Mouse (Mus musculus) embryonic fibroblast, embryonic 13.5 days (primary cell): ENCODE results near the gene Kpna2.

Experiments used
- CTCF ChIP-seq: IDR thresholded peaks from 2 replicates; pipeline ENCODE4 v1.5.1; 2011; ENCODE audit warnings: mild to moderate bottlenecking, control low read depth, low read length, moderate library complexity, borderline replicate concordance; ENCODE audit not compliant: insufficient read depth
- POLR2A ChIP-seq: IDR thresholded peaks from 2 replicates; pipeline ENCODE4 v1.6.1; 2011; ENCODE audit warnings: low read depth, mild to moderate bottlenecking, control low read depth, low read length, moderate library complexity

DNA sequence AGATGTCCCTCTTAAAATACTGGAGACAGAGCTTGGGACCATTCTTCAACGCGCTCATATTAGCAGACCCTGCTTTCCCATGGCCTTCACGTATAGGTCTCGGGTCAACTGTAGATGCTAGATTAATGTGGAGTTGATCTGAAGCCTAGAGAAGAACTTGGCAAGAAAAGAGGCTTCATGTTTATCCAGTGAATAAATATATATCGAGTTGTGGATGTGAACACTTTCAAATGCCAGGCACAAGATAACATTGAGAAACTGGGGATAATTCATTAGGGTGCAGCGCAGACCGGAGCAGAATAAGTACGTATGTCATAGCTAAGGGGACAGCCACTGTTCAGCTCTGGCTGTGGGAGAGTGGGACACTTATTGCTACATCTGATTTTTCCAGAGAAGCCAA is 29.5 kb downstream of the Kpna2 start:
- TF ChIP-seq POLR2A (no peak), CTCF (no peak)
